Mouse (Mus musculus) brain, embryonic 18.5 days (tissue): ENCODE measurements at regions not wholly inside any gene's neighbourhood (a gene's known extent, or its start where the extent isn't known, plus 50 kb on each side); places are given as distances from the start of the nearest gene placed in this dataset.
A peak's percentile ranks its signal among the peaks of the same experiment; 100 is the strongest.

Experiments
- DNase-seq: peaks from one replicate; pipeline ENCODE4 v3.0.0-alpha.2; 2012; ENCODE audit warnings: low read depth, low spot score

DNA sequence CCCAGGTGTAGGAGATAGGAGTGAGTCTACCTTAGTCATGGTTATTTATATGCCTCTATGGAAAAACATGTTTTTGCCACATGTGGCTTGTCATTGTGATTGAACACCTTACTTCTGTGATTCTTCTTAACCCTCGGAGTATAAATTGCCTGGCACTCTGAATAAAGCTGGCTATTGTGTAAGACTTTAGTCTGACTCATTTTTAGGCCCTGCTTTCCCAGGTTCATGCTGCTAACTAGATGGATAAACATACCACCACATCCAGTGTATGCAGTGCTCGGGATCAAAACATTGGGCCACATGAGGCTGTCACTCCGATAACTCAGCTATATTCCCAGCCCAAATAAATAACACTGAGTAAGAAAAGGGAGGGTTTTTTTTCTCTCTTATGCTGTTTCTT, 287.2 kb downstream of the Gsdmc2 start:
- no peak for DNase-seq

DNA sequence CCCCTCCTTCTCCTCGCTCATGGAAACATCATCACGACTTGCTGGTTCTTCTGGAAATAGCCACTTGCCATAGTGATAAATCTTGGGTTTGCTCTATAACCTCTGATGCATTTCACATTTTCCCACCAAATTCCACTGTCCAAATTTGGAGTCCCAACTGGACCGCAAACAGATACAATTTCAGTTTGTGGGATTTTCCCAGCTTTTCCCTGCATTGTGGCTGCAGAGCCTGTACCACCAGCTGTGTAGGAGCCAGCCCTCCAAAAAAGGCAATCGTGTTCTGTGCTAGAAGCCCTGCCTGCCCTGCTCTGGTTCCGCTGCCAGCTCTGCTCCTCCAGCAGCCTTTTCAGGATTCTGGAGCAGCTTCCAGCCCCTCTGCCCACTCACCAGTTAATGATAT, 291.4 kb downstream of the Gsdmc2 start:
- DNase-seq: no peak

DNA sequence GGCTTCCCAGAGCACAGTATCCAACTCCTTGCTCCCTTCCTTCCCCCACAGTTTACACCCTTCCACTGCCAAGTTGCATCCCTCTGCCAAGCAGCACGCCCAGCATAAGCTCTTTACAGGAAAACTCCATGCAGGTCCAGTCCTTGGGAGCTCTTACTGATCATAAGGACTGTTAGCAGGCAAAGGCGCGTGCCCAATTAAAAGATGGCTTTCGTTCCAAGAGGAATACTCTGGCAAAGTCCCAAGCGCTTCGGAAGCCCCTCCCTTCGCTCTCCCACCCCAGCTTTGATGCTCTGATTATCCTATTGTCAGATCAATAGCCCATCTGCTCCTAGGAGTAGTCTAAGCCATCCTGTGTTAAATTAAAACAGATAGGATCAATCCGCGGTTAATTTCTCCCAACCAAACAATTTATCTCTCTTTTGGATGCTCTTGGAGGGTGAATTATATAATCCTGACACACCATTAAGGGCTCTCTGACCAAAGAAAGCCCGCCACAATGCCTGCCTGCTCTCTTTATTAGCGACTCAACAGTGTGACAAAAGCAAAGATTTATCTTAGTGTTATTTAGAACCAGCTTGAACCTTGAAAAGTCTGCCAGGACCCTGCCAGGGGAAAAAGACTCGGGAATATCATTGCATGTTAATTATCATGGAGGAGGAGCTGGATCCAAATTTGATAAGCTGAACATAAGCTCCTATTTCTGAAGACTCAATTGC, 312.5 kb downstream of the Gsdmc2 start:
- peak; percentile 68 for DNase-seq

DNA sequence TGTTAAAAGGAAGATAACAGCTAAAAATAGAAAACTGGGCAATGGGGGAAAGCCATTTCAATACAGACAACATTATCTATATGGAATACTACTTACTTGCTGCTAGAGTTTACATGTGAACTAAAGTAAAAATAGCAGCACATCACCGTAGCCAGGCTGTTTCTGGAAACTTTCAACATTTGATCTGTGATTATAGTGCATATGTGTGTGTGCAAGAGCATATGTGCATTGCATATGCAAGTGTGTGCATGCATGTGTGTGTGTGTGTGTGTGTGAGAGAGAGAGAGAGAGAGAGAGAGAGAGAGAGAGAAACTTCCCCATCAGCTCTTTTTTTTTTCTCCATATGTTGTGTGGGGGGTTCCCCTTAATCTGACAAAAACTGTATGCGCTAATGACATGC, 317.7 kb downstream of the Gsdmc2 start:
- no peak for DNase-seq

DNA sequence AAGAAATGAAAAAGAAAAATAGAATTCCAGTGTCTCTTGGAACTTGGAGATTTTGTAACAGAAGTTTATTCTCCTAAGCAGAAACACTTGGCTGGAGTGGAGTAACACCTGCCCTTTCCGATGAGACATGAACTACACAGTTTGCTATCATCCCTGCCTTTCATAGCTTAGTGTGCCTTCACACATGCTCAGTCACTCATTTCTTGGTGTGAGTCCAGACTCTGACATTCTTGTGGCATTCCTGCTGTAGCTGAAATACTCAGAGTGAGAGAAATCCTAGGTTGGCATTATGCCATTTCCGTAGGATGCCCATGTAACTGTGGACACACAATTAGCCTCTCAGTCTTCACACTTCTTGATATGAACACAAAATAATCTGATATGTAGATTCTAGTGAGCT, 318.2 kb downstream of the Gsdmc2 start:
- no peak for DNase-seq

DNA sequence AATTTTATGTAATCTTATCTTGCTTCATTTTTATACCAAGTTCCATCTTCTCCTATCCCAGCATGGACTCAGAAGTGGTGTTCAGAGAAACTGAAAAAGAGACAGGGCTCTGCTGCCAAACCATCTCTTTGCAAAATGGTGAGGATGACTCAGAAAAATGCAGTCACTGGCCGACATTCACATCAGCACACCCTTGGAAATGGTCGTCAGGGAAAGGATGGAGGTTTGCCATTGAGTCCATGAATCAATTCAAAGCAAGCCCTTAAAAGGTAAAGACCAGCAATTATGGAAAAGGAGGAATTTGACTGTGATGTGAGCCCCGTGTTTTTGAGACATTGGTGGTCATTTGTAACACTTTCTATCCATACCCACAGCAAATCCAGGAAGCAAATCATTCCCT, 327.7 kb downstream of the Gsdmc2 start:
- no peak for DNase-seq

DNA sequence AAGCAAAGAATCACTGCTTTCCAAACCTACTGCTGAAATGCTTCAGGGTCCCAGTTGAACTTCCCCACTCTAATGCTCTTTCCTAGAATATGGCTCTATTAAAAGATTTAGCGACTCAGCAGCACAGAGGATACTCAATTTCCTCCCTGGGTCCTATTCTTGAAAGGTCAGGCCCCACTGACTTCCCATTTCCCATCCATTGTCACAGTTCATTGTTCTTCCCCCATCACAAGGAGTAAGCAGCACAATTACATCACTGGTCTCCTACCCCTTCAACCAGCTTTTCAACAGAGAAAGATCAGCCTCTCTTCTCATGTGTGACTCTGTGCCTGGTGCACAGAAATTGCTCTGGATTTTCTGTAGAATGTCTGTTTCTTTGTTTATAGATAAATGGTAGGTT, 344.5 kb downstream of the Gsdmc2 start:
- DNase-seq: no peak

DNA sequence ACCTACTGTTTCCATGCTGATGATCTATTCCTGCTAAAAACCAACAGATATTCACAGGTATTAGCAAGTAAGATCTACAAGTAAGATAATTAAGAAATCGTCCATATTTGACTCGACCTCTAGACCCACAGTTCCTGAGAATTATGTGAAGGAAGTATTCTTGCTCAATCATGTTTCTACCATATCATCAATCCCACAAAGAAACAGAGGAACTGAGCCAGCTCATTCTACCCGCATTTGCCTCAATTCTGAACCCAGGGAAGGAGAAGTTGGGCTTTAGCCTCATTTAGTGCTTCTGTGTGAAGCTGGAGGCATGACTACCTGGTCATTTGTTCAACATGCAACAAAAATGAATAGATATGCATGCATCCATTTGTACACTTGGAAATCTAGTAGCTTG, 346.5 kb downstream of the Gsdmc2 start:
- no peak for DNase-seq

DNA sequence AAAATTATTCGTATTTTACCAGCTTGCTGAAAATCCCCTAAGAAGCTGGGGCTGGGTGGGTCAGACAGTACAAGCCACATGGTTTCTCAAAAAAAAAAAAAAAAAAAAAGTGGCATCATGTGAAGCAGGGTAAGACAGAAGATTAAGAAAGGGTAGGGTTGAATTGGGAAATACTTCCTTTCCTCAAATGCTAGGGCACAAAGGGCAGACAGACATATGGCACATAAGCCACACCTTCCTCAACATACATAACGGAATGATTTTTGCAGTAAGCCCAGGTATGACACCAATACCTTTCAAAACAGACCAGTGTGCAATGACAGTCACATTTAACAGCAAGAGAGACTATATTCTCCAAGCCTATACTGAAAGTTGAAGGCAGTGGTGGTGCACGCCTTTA, 347.8 kb downstream of the Gsdmc2 start:
- DNase-seq: no peak

DNA sequence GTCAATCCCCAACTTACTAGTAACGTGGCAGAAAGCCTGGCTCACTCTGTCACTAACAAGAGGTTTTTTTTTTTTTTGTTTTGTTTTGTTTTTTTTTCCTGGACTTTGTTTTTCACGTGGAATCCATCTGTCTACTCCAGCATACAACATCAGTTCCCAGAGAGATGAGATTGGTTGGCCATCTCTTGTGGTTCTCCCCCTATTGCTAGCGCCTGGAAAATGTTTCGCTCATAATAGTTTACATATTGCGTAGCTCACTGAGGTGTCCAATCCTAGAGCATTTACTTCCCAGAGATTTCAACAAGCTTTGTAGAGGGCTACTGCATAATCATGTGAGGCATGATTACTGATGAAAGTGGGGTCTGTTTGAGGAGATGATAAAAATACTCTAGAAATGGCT, 360.1 kb downstream of the Gsdmc2 start:
- no peak for DNase-seq

DNA sequence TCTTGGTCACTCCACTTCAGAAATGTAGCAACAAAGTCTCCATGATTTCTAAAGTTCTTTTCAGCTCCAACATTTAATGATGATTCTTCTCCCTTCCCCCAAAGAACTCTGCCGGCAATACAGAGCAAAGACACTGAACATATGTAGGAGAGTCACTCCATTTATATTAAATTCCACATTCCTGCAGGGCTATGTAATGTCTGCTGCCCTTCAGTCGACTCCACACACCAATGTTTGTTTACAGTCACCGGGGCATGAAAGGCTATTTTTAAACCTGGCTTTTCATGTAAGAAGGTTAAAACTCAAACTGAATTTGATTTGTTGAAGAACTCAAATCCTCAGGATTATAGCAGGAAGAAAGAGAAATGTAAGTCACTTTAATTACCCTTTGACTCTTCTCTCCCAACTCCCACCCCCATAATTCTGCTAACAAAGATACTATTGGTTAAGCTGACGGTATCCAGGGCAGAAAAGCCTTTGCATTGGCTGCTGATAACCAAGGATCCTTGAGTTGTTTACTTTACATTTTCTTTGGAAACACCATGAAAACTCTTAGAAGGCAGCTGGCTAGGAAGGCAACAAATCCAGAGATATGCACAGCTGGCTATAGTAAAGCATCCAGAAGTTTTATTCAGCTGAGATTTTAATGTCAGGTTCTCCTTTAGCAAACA, 360.6 kb downstream of the Gsdmc2 start:
- no peak for DNase-seq

DNA sequence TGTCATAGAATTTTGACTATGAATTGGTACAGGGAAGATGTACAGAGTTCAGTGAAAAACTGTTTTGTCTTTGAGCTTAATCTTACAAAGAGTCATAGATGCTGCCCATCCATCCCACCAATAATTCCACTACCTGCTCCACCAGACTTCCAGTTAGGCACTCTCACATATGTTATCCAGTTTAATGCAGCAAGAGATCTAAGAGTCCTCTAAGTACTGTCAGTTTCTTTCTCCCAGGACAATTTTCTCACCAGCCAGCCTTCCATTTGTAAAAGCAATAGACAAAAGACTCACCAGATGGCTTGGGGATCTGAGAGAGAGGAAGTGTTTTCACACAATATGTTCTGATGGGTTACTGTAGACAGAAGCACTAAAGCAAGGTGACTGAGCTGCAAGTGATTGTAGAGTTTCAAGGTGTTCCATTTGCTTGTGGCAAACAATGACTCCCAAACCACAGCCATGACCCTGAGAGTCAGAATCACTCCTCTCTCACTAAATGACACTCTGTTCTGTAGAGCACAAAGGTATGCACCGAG, 365.6 kb downstream of the Gsdmc2 start:
- no peak for DNase-seq

DNA sequence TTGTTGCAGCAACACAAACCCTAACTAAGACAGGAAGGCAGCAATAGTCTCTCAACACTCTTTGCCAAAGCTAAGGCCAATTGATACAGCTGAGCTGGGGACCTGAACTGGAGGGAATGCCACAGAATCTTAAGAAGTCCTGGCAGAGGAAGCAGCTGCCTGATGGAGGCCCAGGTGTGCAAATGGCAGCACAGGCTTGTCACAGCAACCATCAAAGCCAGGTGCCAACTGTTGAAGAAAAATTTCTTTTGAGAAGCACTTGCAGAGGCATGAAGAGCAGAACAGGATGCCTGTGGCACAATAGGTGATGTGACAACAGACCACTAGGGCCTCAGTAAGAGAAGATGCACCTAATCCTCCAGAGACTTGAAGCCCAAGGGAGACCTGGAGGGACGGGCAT, 378.1 kb downstream of the Gsdmc2 start:
- no peak for DNase-seq

DNA sequence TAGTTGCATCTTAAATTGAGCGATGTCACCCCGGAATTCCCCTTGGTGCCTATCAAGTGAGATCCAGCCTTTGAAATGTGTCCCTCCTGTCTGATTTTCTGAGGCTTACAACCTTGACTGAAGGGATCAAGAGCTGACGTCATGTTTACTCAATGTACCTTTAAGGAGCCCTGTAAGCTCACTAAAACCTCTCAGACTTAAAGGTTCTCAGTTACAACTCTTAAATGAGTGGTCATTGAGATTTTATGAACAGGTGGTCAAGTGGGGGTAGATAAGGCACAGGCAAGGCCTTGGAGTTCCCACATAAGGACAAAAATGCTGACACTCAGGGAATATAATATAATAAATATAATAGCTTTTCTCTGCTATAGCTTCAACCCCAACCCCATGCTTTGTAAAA, 392.4 kb downstream of the Gsdmc2 start:
- DNase-seq: no peak

DNA sequence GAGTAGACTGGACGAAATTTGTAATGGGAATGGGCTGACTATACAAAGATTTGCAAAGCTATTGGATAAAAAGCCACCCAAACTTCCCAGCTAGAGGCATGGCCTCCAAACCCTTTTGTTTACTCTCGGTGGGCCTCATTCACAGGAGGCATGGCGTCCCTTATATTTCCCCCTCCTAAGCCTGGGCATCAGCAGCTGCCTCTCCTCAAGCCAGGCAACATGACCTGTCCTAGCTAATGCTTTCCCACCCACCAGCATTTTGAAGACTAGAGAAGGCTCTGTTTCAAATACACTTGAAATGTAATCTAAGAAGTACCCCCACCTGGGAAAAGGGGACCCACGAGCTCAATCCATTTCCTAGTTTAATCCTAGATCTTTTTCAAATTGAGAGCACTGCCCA, 398.7 kb downstream of the Gsdmc2 start:
- no peak for DNase-seq

DNA sequence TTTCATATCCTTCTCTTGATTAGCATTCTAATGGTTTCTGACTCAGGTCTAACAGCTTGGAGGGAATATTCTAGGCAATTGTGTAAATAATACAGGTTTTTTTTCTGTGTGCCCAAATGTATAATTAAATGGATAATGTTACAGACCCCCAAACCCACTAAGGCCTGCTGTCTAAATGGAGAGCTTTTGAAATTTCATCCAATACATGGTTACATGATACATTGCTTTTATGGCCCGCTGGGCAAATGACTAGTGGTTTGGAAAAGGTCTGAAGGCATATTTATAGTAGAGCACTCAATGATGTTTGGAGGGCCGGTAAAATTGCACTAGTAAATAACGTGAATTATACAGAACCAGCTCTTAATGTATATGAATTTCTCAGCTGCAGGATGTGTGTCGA, 400.0 kb downstream of the Gsdmc2 start:
- no peak for DNase-seq

DNA sequence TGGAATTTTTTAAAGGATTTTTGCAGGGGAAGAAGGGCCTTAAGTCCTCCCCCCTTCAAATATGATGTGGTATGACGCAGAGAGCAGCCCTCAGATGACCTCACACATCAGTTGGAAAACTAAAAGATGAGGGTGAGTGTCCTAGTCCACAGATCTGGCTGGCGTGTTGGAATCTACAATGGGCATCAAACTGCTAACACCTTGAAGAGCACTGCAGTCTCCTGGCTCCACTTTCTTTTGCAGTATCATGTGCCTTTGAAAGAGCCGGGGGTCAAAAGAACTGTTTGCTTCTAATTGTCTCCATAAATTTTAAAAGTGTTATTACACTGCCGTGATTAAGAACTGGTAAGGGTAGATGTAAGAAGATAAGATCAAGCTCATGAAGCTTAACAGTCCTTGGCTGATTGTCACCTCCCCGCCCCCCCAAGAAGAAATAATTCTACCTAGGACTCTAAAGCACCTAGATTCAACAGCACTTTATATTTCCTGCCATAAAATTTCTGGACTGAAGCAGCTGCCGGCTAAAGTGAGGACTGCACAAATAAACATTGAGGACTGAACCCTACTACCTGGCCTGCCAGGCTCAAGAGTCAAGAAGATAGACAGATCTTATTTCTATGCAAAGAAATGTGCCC, 402.7 kb downstream of the Gsdmc2 start:
- DNase-seq: no peak

DNA sequence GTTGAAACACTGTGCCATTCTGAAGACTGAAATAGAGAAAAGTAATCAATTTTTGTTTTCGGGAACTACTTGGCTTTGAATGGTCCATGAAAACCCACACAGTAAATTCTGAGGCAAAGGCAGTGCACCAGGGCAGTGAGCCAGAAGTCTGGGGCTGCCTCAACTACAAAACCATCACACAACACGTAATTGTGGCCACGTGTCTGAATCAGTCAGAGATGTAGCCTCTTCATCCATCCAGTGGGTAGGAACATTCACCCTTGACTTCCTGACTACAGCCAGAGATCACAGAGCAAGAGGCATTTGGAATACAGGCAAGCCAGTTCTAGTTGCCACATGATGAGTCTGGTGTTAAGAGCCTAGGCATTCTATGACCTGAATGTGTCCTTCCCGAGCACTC, 432.3 kb downstream of the Gsdmc2 start:
- DNase-seq: no peak

DNA sequence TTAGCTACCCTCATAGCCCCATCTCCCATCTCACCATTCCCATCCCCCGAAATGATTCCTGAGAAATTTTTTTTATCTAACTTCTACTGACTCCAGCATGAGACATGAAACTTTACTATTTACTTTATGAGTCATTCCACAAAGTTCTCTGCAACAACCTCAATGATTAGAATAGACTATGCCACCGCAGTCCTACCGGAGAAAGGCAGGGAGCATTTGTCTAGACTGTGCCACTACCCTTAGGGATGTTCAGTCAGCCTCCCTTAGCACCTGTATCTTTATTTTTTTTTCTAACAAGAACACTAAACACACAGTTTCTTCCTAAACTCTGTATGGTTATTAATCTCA, 433.2 kb downstream of the Gsdmc2 start:
- DNase-seq: no peak

DNA sequence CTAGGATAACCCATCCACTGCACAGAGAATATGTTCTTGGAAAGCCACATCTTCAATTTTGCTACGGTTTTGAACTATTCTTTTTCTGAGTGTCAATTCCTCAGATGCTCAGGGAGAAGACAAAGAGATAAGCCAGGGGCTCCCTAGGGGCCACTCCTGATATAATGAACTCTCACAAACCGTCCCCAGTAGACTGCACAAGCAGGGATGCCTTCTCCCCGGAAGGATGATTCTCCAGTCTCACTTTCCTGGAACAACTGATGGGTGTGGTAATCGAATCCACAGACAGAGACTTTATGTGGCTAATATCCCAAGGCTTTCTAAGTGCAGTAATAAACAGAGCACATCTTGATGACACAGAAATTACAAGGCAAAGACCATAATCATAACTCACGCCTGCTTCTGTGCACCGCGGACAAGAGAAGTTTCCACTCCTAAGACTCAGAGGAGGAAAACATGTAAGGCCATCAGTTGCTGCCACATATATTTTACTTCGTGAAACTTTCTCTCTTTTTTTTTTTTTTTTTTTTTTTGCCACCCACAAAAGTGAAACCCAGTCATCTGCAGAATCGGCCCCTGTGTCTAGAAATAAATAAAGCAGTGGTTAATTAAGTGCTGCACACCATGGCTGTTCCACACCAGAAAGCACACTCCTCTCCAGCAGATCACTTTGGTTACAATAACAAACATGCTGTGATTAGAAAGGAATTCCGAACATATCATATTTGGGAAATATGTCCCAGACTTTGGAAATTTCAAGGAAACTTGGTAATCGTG, 433.8 kb downstream of the Gsdmc2 start:
- DNase-seq: no peak

DNA sequence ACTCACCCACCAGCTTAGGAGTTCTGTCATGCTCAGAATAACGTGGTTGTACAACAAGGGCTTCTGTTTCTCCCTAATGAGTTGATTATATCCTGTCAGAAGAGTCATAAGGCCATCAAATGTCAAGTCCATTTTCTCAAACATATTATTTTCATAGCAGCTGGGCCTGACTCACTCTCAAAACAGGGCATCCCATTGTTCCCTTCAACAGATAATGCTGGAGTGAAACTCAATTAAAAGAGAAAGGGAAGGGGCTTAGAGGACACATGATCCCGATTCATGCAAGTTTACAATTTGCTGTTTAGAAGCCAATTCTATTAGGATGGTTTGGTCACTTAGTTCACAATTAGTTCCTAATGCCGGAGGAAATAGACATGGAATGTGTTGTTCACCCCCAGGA, 444.5 kb downstream of the Gsdmc2 start:
- no peak for DNase-seq

DNA sequence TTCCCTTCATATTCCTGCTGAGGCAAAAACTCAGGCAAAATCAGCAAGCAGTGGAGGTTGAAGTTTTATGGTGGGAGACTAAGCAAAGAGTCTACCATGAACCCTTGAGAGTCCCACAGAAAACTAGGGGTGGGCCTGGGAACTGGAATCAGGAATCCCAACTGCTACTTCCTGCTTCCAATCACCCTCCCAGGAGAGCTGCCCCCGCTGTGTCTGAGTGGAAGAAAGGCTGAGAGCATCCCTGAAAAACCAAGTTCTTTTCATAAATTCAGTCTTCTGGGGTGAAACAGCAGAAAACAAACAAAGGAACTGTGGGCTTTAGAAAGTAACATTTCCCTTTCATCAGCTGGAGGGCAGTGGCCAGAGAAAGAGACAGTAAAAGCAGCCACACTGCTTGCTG, 445.0 kb downstream of the Gsdmc2 start:
- DNase-seq: no peak
